Mouse (Mus musculus) spleen, embryonic (tissue): ENCODE measurements at regions not wholly inside any gene's neighbourhood (a gene's known extent, or its start where the extent isn't known, plus 50 kb on each side); places are given as distances from the start of the nearest gene placed in this dataset.
"Not testable (repeated sequence)": the region's sequence is repeated elsewhere in the genome, so short reads cannot be mapped to it uniquely, and the experiment has no call there.

Experiments
- CTCF ChIA-PET: fragments of 350-600 bp; sonication (Branson Sonifier 250); formaldehyde crosslinking; loops from one replicate; lab custom pipeline; 2022; lab: Charles Lee

DNA sequence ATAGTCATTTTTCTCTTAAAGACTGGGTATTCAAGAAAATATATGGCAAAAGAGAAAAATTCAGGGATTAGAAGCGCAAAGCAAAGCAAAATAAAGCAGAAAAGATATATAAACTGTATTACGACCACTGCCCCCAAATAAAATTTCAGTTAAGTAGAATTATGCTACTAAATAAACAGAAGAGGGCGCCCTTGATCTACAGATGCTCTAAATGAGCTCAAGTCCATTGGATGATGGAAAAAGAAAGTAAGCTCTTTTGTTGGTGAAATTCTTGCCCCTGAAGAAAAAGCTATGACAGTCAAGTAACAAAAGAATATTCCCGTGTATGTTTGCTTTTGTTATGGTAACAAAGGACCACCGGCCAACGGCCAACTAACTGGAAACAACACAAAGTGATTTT lies 165.5 kb upstream of the Stk26 start:
- CTCF ChIA-PET: interaction anchor here (0.8 kb wide), 2 partner anchors 185 to 213 kb away, joined by 3 to 5 read pairs; no protein-coding TSS in a partner anchor

DNA sequence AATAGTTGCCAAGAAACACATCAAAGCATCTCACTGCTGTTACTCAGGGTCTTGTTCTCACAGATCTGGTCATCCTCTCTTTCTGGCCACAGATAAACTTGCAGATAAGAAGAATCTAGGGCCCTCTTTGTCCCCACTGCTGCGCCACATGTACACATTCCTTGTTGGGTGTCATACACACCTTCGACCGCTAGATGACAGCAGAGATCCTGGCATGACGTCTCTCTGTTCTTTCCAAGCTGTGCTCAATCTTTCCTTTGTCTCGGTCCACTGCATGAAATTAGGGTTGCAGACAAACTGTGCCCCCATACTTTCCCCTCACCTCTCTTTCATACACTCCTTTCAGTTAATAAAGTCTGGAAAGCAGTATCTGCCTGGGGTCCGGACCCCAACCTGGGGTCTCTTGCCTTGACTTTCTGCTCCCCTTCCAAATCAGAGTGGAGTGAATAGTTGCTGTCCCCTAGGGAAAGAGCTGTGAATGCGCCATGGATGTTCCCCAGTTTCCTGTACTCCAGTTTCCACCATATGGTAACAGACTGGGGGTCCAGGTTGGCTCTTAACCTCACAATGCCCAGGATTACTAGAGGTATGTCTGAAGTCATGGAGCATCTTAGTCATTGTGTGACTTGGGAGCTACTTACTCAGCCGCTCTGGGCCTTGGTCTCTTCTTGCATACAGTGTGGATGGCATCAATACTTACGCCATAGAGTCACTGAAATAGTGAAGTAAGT lies 182.8 kb upstream of the Stk26 start:
- CTCF ChIA-PET: interaction anchor here (0.7 kb wide), 1 partner anchor 283 kb away, joined by 8 read pairs; no protein-coding TSS in a partner anchor

DNA sequence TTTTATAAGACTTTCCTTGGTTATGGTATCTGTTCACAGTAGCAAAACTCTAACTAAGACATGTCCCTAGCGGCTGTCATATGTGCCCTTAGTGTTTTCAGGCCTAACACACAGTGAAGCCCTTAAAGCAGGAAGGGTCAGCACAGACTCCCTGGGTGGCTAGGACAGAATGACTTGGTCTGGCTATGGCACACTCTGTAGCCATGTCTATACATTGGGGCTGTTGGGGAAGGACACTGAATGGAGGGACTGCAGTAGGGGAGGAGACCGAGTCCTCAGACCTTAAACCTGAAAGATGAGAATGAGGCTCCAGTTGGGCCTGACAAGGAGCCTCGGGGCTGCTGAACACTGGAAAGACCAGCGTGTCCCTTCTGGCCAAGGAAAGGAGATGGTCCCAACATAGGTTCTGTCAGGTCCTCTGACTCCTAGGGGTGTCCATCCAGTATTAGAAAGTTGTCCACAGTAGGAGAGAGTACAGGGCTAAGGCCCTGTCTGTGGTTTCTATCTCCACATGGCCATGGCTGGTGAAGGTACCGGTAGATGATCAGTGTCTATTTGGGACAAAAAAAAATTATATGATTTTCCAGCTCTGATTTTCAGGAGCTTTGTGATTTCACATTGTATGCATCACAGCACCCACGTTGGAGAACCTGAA lies 183.5 kb upstream of the Stk26 start:
- CTCF ChIA-PET: no interaction called here

DNA sequence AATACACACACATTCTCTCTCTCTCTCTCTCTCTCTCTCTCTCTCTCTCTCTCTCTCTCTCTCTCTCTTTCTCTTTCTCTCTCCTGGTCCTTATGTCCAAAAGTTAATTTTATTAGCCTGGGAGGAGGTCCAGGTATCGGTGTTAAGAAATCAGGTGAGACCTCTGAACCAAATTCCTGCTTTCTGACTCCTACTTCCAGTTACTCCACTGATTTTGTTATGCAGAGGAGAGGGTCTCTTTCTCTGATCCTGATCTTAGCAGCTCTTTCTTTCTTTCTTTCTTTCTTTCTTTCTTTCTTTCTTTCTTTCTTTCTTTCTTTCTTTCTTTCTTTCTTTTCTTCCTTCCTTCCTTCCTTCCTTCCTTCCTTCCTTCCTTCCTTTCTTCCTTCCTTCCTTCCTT lies 185.5 kb upstream of the Stk26 start:
- CTCF ChIA-PET: not testable (repeated sequence)

DNA sequence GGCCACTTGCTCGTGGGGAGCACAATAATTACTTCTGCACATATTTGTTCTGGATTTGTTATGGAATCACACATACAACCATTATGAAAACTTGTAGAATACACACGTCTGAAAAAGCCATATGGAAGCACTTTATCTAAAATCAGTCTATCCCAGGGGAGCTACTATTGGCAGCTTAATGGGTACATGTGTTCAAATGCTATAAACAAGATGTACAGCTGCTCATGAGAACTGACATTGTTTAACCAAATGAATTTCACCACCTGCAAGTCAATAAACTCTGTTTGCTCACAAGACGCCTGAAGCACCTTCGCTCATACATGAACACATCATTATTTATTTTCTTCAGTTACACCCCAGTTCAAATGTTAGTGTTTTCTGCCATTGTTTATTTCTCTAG lies 199.5 kb upstream of the Stk26 start:
- CTCF ChIA-PET: no interaction called here

DNA sequence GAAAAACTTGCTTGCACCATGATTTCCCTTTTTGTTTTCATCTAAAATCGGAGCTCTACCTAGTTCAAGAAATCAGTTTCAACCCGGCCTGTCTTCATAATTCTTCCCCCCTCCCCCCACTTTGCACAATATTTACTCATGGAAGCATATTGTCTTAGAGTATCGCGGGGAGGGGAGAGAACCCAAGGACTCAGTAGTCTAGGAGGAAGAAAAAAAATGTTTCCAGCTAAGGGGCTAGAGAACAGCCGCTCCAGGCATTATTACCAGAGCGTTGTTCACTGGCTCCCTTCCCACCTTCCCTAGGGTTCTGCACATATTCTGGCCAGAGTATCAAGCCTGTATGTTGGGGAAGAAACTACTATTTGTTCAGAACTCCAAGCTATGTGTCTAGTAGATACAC lies 205.2 kb upstream of the Stk26 start:
- CTCF ChIA-PET: no interaction called here

DNA sequence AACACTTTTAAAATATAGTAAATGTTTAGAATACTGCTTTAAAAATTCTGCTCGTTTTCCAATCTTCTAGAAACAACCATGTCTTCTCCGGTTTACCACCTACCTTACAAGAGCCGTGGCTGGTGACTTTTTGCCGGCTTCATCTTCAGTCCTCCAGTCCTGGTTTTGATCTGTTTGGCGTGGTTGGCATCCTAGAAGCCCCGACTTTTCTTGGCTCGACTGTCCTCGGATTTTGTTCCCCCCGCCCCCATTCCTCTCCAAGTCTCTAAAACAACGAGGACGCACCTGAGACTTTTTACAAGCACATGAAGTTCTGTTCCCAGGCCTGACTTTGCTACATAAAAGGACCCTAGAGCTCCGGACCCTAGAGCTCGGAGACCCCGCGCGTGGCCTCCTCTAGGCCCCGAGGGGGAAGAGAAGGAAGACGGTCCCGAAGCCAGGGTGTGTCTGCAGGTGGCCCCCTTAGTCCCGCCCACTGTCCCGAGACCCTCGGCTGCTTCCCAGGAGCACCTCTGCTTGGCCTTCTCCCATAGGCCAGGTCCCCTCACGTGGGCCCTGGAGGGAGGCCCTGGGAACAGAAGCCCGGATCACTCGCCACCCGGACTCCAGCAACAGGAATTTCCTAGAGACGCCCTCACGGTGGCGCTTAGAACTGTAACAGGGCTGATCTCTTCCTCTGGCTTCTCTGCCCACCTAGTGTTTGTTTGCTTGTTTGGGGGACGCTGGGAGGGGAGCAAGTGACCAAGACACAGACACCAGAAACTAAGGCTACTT lies 205.8 kb upstream of the Stk26 start:
- CTCF ChIA-PET: no interaction called here

DNA sequence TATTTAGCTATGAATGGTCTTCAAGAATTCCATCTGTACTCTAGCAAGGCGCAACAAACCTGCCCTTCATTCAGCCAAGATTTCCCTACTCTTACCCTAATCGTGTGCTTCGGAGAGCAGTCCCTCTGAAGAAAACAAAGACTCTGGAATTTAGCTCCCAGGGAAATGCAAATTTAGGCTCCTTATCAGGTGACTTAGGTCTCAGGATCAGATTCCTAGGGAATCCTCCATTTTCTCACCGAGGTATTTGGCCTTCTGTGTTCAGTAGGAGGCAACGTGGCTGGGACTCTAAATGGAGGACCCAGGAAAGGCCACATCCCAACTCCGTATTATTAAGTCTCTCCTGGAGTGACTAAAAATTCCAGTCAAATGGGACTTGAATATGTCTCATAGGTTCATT lies 204.2 kb upstream of the Olfr1324 start:
- CTCF ChIA-PET: no interaction called here

DNA sequence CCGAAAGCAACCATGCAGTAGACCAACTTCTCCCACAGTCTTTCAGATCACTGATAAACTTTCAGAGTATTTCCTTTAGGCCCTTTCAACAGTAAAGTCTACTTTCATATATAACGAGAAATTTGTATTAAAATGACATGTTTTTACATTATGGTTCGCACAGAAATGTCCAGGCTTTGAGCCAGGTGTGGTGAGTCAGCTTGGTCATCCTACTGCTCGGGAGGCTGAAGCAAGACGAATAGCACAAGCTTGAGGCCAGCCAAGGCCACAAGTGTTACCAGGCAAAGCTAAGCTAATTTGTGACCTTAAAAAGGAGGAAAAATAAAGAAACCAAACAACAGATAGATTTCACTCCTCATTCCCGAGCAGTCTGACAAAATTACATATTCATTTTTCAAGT lies 197.0 kb upstream of the Olfr1324 start:
- CTCF ChIA-PET: no interaction called here

DNA sequence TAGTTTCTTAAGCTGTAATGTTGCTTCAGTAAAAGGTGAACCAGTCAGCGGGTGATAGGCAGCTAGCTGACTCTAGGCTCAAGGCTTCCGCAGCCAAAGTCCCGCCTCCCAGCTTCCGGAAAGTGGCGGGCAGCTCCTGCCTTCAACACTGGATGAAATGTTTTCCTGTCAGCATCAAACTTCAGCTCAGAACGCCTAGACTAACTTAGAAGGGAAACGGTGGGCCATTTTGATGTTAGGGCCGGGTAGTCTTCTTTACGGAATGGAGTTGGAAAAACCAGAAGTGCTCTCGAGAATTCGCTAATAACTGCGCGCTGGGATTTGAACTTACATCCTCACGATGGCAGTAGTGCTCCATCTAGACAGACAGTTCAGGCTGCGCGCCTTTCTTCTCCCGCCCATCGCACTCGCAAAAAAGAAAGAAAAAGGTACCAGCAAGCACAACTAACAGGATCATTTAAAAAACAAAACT lies 194.7 kb upstream of the Olfr1324 start:
- CTCF ChIA-PET: no interaction called here

DNA sequence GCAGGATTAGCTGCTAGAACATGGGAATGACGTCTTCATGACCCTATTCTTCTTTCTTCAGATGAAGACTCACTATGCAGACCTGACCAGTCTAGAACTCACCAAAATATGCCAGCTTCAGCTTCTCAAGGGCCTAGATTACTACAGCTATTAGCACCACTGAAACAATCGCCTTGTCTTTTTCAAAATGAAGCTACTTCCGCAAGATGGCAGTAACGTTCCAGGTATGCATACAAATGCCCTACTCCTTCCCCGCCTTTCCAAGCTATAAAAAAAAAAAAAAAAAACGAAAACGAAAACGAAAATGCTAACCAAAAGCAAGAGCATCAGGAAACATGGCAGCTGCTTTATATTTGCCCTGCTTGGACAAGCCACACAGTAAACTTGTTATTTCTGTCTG lies 192.6 kb upstream of the Olfr1324 start:
- CTCF ChIA-PET: interaction anchor here (0.5 kb wide), 1 partner anchor 631 kb away, joined by 7 read pairs; no protein-coding TSS in a partner anchor

DNA sequence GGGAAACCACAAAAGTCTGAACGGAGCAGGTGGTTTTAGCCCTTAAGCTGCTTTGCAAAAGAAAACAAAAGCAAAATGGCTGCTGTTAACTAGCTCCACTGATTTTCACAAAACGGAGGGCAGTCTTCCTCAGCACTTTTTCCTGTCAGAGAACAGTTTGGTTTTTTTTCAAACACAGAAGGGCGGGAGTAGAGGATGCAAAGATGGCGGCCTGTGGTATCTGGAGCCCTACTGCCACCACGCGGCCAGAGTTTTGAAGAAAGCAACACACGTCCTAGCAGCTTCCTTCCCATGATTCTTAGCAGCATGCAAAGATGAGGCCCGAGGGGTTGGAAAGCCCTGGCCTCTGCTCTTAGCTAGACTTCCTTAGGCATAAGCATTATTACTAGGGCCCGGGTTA lies 191.6 kb upstream of the Olfr1324 start:
- CTCF ChIA-PET: no interaction called here

DNA sequence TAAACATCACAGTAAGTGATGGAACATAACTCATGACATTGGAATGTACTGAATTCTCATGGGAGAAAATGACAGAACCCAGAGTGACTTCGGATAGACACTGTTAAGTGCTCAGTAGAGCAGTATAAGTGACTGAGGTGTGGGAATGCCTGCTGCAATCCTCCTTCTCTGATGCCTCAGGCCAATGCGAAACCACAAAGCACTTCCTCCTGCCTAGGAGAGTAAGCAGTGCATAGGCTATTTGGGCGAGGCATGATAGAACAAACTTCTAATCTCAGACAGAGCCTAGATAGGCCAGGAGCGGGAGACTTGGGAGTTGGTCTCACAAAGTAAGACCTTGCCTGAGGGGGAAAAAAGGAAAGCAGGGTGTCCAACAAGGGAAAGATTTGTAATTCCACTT lies 190.6 kb upstream of the Olfr1324 start:
- CTCF ChIA-PET: no interaction called here

DNA sequence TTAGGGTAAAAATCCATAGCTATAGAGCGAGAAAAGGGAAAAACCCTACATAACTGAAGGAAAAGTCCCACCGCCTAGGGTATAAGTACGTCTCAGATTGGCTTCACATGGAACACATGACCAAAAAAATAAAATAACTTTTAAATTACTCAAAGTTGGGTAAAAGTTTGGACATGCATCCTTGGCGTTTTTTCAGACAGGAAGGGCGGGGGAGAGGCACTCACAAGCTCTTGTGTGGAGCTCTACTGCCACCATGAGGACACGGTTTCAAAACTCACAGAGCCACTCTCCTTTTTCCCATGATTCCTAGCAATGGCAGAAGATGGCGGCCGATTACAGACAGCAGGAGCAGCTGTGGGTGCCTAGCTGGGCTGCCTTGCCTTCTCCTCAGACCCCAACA lies 188.6 kb upstream of the Olfr1324 start:
- CTCF ChIA-PET: not testable (repeated sequence)

DNA sequence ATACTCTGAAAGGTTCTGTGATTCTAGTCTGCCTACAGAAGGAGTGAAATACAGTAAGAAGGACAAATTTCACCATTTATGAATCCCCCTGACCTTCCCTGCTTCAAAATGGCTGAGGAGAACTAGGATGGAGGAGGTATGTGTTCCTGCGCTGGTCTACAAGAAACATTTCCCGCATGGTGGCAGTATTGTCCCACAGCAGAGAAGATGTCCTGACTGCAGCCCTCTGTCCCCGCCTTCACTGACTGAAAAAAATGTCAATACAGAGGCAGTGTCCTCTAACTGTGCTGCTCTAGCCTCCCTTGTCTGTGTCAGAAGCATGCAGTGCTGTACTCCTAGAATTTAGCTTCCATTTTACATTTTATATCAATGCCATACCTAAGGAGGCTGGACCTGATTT lies 186.6 kb upstream of the Olfr1324 start:
- CTCF ChIA-PET: not testable (repeated sequence)

DNA sequence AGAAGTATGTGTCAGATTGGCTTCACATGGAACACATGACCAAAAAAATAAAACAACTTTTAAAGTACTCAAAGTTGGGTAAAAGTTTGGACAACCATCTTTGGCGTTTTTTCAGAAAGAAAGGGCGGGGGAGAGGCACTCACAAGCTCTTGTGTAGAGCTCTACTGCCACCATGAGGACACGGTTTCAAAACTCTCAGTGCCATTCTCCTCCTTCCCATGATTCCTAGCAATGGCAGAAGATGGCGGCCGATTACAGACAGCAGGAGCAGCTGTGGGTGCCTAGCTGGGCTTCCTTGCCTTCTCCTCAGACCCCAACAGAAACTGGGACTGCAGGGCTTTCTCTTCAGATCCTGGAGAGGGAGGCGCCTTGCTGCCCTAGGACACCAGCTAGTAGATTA lies 186.1 kb upstream of the Olfr1324 start:
- CTCF ChIA-PET: not testable (repeated sequence)

DNA sequence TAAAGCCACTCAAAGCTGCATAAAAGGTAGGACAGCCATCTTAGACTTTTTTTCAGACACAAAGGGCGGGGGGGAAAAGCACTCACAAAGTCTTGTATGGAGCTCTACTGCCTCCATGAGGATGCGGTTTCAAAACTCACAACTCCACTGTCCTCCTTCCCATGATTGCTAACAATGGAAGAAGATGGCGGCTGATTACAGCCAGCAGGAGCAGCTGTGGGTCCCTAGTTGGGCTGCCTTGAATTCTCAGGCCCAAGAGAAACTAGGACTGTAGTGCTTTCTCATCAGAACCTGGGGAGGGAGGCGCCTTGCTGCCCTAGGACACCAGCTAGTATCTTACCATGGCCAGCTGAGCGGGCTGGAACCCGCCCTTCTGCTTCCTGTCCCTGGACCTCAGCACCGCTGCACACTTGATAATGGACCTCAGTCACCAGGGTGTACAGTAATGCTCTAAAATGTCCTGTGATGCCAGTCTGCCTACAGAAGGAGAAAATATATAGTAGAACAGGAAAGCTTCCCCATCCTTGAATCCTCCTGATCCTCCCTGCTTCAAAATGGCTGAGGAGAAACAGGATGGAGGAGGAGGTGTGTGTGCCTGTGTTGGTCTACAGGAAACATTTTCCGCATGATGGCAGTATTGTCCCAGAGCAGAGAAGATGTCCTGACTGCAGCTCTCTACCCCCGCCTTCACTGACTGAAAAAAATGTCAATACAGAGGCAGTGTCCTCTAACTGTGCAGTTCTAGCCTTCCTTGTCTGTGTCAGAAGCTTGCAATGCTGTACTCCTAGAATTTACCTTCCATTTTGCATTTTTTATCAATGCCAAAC lies 183.7 kb upstream of the Olfr1324 start:
- CTCF ChIA-PET: no interaction called here

DNA sequence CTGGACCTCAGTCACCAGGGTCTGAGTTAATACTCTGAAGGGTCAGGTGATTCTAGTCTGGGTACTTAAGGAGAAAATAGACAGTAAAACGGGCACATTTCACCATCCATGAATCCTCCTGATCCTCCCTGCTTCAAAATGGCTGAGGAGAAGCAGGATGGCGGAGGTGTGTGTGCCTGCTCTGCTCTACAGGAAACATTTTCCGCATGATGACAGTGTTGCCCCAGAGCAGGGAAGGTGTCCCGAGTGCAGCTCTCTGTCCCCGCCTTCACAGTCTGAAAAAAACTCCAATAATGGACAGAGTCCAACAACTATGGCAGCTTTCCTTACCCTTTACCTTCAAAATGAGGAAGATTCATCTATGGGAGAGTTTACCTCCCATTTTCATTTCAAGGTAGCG lies 179.8 kb upstream of the Olfr1324 start:
- CTCF ChIA-PET: not testable (repeated sequence)

DNA sequence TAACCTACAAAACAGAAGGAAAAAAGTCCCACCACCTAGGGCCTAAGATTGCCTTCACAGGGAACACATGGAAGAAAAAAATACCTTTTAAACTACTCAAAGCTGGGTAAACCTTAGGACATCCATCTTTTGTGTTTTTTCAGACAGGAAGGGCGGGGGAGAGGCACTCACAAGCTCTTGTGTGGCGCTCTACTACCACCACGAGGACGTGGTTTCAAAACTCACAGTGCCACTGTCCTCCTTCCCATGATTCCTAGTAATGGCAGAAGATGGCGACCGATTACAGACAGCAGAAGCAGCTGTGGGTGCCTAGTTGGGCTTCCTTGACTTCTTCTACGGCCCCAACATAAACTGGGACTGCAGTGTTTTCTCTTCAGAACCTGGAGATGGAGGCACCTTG lies 179.3 kb upstream of the Olfr1324 start:
- CTCF ChIA-PET: no interaction called here

DNA sequence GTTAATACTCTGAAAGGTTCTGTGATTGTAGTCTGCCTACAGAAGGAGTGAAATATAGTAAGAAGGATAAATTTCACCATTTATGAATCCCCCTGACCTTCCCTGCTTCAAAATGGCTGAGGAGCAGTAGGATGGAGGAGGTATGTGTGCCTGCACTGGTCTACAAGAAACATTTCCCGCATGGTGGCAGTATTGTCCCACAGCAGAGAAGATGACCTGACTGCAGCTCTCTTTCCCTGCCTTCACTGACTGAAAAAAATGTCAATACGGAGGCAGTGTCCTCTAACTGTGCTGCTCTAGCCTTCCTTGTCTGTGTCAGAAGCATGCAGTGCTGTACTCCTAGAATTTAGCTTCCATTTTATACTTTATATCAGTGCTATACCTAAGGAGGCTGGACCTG lies 177.2 kb upstream of the Olfr1324 start:
- CTCF ChIA-PET: not testable (repeated sequence)

DNA sequence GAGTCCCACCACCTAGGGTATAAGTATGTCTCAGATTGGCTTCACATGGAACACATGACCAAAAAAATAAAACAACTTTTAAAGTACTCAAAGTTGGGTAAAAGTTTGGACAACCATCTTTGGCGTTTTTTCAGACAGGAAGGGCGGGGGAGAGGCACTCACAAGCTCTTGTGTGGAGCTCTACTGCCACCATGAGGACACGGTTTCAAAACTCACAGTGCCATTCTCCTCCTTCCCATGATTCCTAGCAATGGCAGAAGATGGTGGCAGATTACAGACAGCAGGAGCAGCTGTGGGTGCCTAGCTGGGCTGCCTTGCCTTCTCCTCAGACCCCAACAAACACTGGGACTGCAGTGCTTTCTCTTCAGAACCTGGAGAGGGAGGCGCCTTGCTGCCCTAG lies 176.7 kb upstream of the Olfr1324 start:
- CTCF ChIA-PET: not testable (repeated sequence)

DNA sequence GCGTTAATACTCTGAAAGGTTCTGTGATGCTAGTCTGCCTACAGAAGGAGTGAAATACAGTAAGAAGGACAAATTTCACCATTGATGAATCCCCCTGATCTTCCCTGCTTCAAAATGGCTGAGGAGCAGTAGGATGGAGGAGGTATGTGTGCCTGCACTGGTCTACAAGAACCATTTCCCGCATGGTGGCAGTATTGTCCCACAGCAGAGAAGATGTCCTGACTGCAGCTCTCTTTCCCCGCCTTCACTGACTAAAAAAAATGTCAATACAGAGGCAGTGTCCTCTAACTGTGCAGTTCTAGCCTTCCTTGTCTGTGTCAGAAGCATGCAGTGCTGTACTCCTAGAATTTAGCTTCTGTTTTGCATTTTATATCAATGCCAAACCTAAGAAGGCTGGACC lies 174.6 kb upstream of the Olfr1324 start:
- CTCF ChIA-PET: not testable (repeated sequence)
